Mouse (Mus musculus) olfactory bulb, adult 2 months (tissue): ENCODE measurements around the gene Pla2g4e. TPM values are rescaled to one million over a fixed set of nuclear protein-coding genes. Genes with fewer than 3 reads are reported as not detected.
"Not testable (repeated sequence)": the region's sequence is repeated elsewhere in the genome, so short reads cannot be mapped to it uniquely, and the experiment has no call there.

Experiments
- H3K27ac ChIP-seq: fragments of 200-500 bp; 2 replicates; pipeline ENCODE4 v1.5.1; 2012; ENCODE audit warnings: low read depth, low read length; ENCODE audit not compliant: insufficient read depth
- H3K4me1 ChIP-seq: fragments of 200-500 bp; 2 replicates; pipeline ENCODE4 v1.6.1; 2012; ENCODE audit warnings: low read length; ENCODE audit not compliant: control insufficient read depth, insufficient read depth
- H3K4me3 ChIP-seq: fragments of 200-500 bp; 2 replicates; pipeline ENCODE4 v1.5.1; 2012; ENCODE audit warnings: mild to moderate bottlenecking, low read depth, low read length, moderate library complexity; ENCODE audit not compliant: insufficient read depth
- CTCF ChIP-seq: fragments of 200-500 bp; IDR thresholded peaks from 2 replicates; pipeline ENCODE4 v1.5.1; 2012; ENCODE audit warnings: low read depth, mild to moderate bottlenecking, low read length, moderate library complexity; ENCODE audit not compliant: insufficient read depth
- POLR2A ChIP-seq: fragments of 200-500 bp; IDR thresholded peaks from 2 replicates; pipeline ENCODE4 v1.6.1; 2012; ENCODE audit warnings: mild to moderate bottlenecking, low read depth, low read length, moderate library complexity; ENCODE audit not compliant: insufficient read depth
- WGBS: fragments of 180-500 bp; shearing (Covaris S2); methylation state at CpG from one replicate; pipeline ENCODE4 v1.1.7; 2018; 5-methylcytosine and 5-hydroxymethylcytosine counted together
- polyA plus RNA-seq: library from polyadenylated mRNA; stranded (reverse); fragments of >200 nt; gene quantifications from 2 replicates; pipeline ENCODE4 v1.2.4, GENCODE M21; 2012; ENCODE audit warnings: low replicate concordance; ENCODE audit not compliant: missing spikeins, insufficient read depth, insufficient read length

The Pla2g4e gene
- polyA plus RNA-seq, 1 experiment, result not detected

GRCm38 (mm10) chr2:120243995-120244394 is 1.1 kb downstream of the Pla2g4e start:
- Histone ChIP-seq H3K4me1 (peaks cover 8% of the 10 kb centered on the region), H3K27ac (no peak overlapping the region), H3K4me3 (no peak overlapping the region)
- TF ChIP-seq CTCF (no peak), POLR2A (no peak)
- WGBS, result 83% methylated on average over 2 of the region's 2 CpGs

- H3K4me3 ChIP-seq, result peak overlapping the region; percentile 11; the same call in 1 of the 2 replicates
- 82% methylated on average over 5 of the region's 5 CpGs for WGBS
- peaks cover 11% of the 10 kb centered on the region for H3K4me1 ChIP-seq
- TF ChIP-seq CTCF (no peak), POLR2A (no peak)
- no peak overlapping the region for H3K27ac ChIP-seq
These were observed 2.2 kb downstream of the Pla2g4e start for GRCm38 (mm10) chr2:120242791-120243467.

GRCm38 (mm10) chr2:120238733-120239132 is 6.4 kb downstream of the Pla2g4e start:
- H3K4me1 ChIP-seq, result peaks cover 11% of the 10 kb centered on the region
- peak overlapping the region; percentile 21; the same call in 1 of the 2 replicates for H3K27ac ChIP-seq
- not testable (repeated sequence) for H3K4me3 ChIP-seq
- WGBS, result 82% methylated on average over 9 of the region's 9 CpGs

- H3K27ac ChIP-seq, result peak overlapping the region; percentile 42; the same call in 1 of the 2 replicates
- H3K4me1 ChIP-seq, result peaks cover 6% of the 10 kb centered on the region
- no peak for TF ChIP-seq CTCF
- TF ChIP-seq POLR2A, result no peak
- H3K4me3 ChIP-seq, result no peak overlapping the region
- 64% methylated on average over 5 of the region's 5 CpGs for WGBS
These were observed 7.4 kb downstream of the Pla2g4e start for GRCm38 (mm10) chr2:120237784-120238183.

GRCm38 (mm10) chr2:120235947-120236640 is 9.0 kb downstream of the Pla2g4e start:
- TF ChIP-seq POLR2A, result no peak
- no peak for TF ChIP-seq CTCF
- Histone ChIP-seq H3K4me3 (no peak overlapping the region), H3K4me1 (peaks cover 6% of the 10 kb centered on the region), H3K27ac (no peak overlapping the region)
- 96% methylated on average over 3 of the region's 3 CpGs for WGBS

GRCm38 (mm10) chr2:120235381-120235780 is 9.8 kb downstream of the Pla2g4e start:
- Histone ChIP-seq H3K4me3 (no peak overlapping the region), H3K4me1 (peaks cover 6% of the 10 kb centered on the region), H3K27ac (no peak overlapping the region)
- TF ChIP-seq POLR2A (no peak), CTCF (no peak)
- WGBS, result 71% methylated on average over 3 of the region's 3 CpGs

- TF ChIP-seq POLR2A (no peak), CTCF (no peak)
- 70% methylated on average over 3 of the region's 3 CpGs for WGBS
- Histone ChIP-seq H3K4me3 (no peak overlapping the region), H3K27ac (no peak overlapping the region), H3K4me1 (no peaks in the 10 kb centered on the region)
These were observed 13.5 kb downstream of the Pla2g4e start for GRCm38 (mm10) chr2:120231642-120232041.

GRCm38 (mm10) chr2:120214600-120214999 is 30.5 kb downstream of the Pla2g4e start:
- Histone ChIP-seq H3K27ac (no peak overlapping the region), H3K4me3 (no peak overlapping the region), H3K4me1 (no peaks in the 10 kb centered on the region)
- WGBS, result 91% methylated on average over 5 of the region's 5 CpGs
- TF ChIP-seq POLR2A, result no peak
- no peak for TF ChIP-seq CTCF

GRCm38 (mm10) chr2:120211448-120211847 is 33.7 kb downstream of the Pla2g4e start:
- no peaks in the 10 kb centered on the region for H3K4me1 ChIP-seq
- 60% methylated on average over 2 of the region's 2 CpGs for WGBS
- no peak overlapping the region for H3K27ac ChIP-seq
- TF ChIP-seq POLR2A (no peak), CTCF (no peak)
- no peak overlapping the region for H3K4me3 ChIP-seq
